Mouse (Mus musculus): ENCODE data around the gene Lbx1. TPM values are rescaled to one million over a fixed set of nuclear protein-coding genes. Genes with fewer than 3 reads are reported as not detected.

The Lbx1 gene
- polyA plus RNA-seq, 1 experiment from 2014 or later, result not detected

DNA sequence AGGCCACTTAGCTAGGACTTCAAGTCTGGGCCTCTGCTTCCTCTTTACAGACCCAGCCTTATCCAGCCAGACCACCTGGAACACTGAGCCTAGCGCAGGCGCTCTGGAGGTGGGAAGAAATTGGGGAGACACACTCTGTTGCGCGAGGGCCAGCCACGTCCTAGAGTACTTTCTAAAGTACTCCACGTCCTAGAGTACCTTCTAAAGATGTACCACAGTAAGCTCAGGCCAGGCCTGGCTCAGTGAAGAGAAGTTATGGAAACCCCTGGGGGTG, 11.4 kb downstream of the Lbx1 start:
- Histone ChIP-seq H3K4me3 (replicated peaks) (no peak overlapping the region), H3K27ac (no peak overlapping the region), H3K9ac (no peak overlapping the region), H3K4me2 (no peak overlapping the region), H3K4me1 (peaks cover 12% of the 10 kb centered on the region), H3K9me3 (no peaks in the 10 kb centered on the region), H3K36me3 (replicated peaks) (no peaks in the 10 kb centered on the region), H3K27me3 (peaks cover 93% of the 10 kb centered on the region)
- ATAC-seq (ENCODE audit: low FRiP score), result no peak
- 2% methylated on average over 6 of the region's 6 CpGs for WGBS

DNA sequence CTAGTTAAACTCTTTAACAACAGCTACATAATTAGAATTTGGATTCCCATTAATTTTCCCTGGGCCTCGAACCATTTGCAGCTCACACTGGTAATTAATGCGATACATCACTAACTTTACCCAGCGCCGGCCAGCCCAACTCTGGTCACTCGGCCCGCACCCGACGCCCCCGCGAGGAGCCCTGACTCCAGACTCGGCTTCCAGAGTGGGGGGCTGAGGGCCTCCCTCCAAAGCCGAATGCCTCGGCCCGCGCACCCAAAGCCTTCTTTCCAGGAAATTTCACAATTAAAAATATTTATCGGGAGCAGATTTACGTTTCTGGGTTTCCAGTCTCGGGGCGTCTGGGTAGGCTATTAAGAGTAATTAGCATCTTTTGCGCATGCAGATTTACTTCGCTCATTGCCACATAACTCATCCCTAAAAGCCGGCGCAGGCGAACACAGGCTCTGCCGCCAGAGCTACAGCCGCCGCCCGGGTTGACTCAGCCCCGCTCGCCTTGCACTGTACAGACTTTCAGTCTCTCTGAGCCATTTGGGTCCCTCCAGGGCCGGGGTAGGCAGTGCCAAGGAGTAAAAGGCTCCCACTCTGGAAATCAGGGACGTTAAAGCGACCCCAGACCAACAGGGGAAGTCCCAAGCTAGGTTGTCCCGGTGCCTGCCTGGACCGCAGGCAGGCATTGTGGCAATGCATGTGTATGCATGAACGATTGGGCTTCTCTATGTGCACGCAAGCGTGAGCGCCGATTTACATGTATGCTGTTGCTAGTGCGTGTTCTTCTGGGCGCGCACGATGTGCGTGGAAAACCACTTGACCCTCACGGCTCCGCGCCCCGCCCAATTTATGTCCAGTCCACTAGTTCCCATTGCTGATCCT, 12.0 kb downstream of the Lbx1 start:
- WGBS, result 2% methylated on average over 49 of the region's 49 CpGs
- Histone ChIP-seq H3K4me3 (replicated peaks) (no peak overlapping the region), H3K4me2 (no peak overlapping the region)

DNA sequence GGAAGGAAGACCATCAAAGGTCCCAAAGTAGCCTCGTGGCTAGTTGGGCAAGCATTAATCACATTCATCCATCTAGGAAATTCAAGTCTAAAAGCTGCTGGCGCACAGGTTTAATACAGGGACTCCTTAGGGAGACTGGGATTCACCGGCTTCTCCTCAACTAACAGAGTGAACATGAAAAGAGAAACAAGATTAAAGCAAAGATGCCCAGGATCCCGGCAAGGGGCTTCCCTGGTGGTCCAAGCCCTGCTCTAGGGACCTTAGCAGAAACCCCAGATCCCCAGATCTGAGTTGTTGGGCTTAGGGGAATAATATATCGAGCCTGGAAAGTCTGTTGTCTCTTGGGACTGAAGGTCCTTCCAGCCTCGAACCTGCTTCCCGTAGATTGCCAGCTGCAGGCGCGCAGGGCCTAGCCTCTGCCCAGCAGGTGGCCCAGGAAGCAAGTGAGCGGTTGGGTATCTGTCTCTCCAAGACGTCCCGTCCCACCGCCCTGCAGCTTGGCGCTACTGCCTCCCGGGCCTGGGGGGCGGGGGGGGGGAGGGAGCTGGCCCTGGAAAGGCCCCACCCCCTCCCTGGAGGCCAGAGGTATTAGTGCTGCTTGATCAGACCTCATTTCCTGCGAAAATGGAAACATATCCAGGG, 13.3 kb downstream of the Lbx1 start:
- Histone ChIP-seq H3K4me3 (replicated peaks) (no peak overlapping the region), H3K4me1 (peaks cover 12% of the 10 kb centered on the region), H3K9me3 (no peaks in the 10 kb centered on the region), H3K36me3 (replicated peaks) (no peaks in the 10 kb centered on the region), H3K27ac (no peak overlapping the region), H3K27me3 (peaks cover 91% of the 10 kb centered on the region), H3K9ac (no peak overlapping the region), H3K4me2 (no peak overlapping the region)
- no peak for ATAC-seq (ENCODE audit: low FRiP score)
- WGBS, result 2% methylated on average over 17 of the region's 17 CpGs

More for the DNA sequence above, 12.0 kb downstream of the Lbx1 start:
- H3K27me3 ChIP-seq, result peaks cover 93% of the 10 kb centered on the region
- H3K36me3 ChIP-seq (replicated peaks), result no peaks in the 10 kb centered on the region
- H3K9ac ChIP-seq, result no peak overlapping the region
- no peaks in the 10 kb centered on the region for H3K9me3 ChIP-seq
- no peak overlapping the region for H3K27ac ChIP-seq
- no peak for ATAC-seq (ENCODE audit: low FRiP score)
- H3K4me1 ChIP-seq, result peaks cover 12% of the 10 kb centered on the region

DNA sequence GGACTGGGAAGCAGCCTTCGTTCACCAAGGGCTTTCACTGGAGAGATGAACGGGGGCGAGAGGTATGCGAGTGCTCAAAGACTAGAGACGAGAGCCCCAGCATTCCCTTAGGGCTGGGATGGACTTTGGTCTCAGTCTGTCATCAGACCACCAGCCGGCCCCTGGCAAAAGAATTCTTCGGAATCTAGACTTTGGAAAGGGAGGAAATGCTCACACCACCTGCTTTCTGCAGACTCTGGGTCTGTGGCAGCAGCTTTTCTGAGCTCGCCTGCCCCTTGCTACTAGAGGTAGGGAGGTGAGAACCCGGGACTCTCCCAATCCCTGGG, 14.2 kb downstream of the Lbx1 start:
- Histone ChIP-seq H3K4me3 (replicated peaks) (peak overlapping the region; percentile 30), H3K27me3 (peaks cover 84% of the 10 kb centered on the region), H3K9ac (no peak overlapping the region), H3K27ac (no peak overlapping the region), H3K4me2 (peak overlapping the region; percentile 59), H3K9me3 (no peaks in the 10 kb centered on the region), H3K4me1 (peaks cover 12% of the 10 kb centered on the region), H3K36me3 (replicated peaks) (no peaks in the 10 kb centered on the region)
- WGBS, result 1% methylated on average over 9 of the region's 9 CpGs
- no peak for ATAC-seq (ENCODE audit: low FRiP score)

DNA sequence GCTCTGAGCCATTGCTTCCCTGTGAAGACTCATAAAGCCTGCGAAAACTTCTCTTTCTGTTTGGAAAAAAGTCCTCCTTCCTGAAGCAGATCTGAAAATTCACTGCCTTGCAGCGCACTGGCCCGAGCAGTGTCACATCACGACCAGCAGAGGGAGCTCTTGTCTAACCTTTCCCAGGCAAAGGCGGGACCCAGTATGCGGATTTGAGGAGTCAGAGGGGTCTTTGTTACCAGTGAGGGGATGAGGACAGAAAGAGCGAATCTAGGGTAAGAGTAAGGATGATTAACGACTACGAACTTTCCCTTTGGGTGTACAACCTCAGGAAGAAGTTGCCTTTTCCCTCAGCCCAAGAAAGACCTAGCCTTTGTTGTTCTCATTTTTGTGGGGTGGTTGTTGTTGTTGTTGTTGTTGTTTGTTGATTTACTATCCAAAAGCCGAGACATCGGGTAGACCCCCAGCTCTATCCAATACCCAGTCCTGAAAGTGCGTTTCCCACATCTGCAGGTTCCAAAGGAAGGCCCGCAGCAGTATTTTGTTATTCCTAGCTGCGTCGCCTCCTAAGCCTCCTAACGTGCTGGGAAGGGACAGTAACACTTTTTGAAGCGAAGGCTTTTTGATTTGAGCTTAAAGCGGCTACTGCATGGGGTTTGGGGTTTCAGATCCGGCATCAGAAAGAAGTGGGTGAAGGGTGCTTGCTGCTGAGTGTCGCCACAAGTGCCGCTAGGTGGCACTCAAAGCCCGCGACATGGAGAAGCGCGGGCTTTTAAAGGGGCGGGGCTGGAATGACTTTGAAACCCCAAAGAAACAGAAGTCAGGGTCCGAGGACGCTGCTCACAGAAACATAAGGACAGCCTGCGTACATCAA, 14.8 kb downstream of the Lbx1 start:
- Histone ChIP-seq H3K4me2 (peak overlapping the region; percentile 59), H3K27ac (no peak overlapping the region), H3K9ac (peak overlapping the region; percentile 47), H3K4me3 (replicated peaks) (peak overlapping the region; percentile 30), H3K9me3 (no peaks in the 10 kb centered on the region), H3K27me3 (peaks cover 81% of the 10 kb centered on the region), H3K4me1 (peaks cover 12% of the 10 kb centered on the region), H3K36me3 (replicated peaks) (no peaks in the 10 kb centered on the region)
- peak; percentile 75 for ATAC-seq (ENCODE audit: low FRiP score)
- 2% methylated on average over 29 of the region's 29 CpGs for WGBS

DNA sequence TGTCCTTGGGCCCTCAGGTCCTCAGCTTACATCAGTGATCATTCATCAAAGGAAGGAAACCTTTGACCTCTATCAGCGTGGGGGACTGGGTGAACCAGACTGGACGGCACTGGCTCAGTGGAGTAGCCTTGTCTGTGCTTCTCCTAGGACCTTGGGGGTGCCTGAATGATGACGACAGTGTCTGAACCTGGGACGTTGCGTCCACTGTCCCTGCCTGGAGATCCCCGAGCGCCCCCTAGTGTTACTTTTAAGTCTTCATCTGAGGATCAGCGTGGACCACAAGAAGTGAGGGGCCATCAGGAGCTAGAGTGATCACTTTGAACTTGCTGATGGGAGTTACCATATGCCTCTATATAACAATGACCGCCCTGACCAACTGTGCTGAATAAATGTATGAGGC, 19.4 kb downstream of the Lbx1 start:
- 6% methylated on average over 9 of the region's 9 CpGs for WGBS
- no peak for ATAC-seq (ENCODE audit: low FRiP score)
- Histone ChIP-seq H3K9ac (no peak overlapping the region), H3K4me1 (peaks cover 5% of the 10 kb centered on the region), H3K9me3 (no peaks in the 10 kb centered on the region), H3K27me3 (peaks cover 43% of the 10 kb centered on the region), H3K27ac (no peak overlapping the region), H3K4me3 (replicated peaks) (no peak overlapping the region), H3K4me2 (no peak overlapping the region), H3K36me3 (replicated peaks) (no peaks in the 10 kb centered on the region)

DNA sequence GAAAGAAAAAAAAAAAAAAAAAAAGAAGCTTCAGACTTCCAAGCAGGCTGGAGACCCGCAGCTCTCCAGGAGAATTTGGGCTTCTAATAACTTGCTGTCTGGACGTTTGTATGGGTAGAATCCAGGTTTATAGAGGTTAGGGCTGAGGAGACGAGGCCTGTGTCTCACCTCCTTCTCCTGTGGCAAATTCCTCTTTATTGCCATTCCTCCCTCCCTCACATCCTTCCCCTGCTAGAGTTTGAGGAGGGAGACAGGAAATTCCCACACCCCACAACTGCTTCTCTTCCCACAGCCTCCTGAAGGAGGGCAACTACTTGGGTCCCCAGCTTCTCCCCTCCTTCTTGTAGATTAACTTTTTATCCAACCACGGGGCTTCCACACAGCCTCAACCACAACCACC, 20.2 kb downstream of the Lbx1 start:
- ATAC-seq (ENCODE audit: low FRiP score), result no peak
- no peak overlapping the region for H3K4me2 ChIP-seq
- H3K9ac ChIP-seq, result no peak overlapping the region
- no peaks in the 10 kb centered on the region for H3K9me3 ChIP-seq
- H3K4me1 ChIP-seq, result no peaks in the 10 kb centered on the region
- no peaks in the 10 kb centered on the region for H3K36me3 ChIP-seq (replicated peaks)
- no peak overlapping the region for H3K4me3 ChIP-seq (replicated peaks)
- H3K27me3 ChIP-seq, result peaks cover 49% of the 10 kb centered on the region
- no peak overlapping the region for H3K27ac ChIP-seq
- WGBS, result 80% methylated on average over 4 of the region's 4 CpGs

DNA sequence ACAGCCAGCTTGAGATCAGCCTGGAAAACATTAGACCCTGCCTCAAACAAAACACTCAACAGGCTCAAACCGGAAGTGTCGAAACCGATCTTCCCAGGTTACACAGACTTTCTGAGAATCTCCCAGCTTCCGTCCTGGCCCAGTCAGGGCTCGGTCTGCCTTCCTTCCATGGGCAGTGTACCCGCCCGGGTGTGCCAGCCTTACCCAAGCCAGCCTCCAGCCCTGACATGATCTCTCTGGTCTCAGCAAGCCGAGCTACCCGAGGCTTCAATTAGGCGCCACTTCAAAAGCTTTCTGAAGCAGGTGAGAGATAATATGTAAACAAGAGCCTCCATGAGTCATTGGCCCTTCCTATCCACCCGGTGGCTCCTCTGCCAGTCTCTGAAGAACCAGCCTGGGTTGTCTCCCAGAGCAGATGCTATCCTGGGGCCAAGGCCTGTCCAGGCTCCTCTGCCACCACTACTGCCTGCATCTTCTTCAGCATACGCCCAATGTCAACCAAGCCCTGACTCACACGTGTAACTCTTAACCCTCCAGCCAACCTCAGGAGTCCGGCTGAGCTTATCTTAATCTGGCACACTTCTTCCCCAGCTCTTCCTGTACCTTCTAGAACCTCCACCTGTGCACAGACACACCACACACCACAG, 25.7 kb downstream of the Lbx1 start:
- Histone ChIP-seq H3K4me3 (replicated peaks) (no peak overlapping the region), H3K4me1 (0 out of 2 replicates have a peak, but pooled peaks cover 3% of the 10 kb centered on the region), H3K36me3 (replicated peaks) (no peaks in the 10 kb centered on the region), H3K4me2 (no peak overlapping the region), H3K9ac (no peak overlapping the region), H3K27me3 (peaks cover 55% of the 10 kb centered on the region), H3K9me3 (no peaks in the 10 kb centered on the region), H3K27ac (no peak overlapping the region)
- no peak for ATAC-seq (ENCODE audit: low FRiP score)
- WGBS, result 84% methylated on average over 14 of the region's 14 CpGs

DNA sequence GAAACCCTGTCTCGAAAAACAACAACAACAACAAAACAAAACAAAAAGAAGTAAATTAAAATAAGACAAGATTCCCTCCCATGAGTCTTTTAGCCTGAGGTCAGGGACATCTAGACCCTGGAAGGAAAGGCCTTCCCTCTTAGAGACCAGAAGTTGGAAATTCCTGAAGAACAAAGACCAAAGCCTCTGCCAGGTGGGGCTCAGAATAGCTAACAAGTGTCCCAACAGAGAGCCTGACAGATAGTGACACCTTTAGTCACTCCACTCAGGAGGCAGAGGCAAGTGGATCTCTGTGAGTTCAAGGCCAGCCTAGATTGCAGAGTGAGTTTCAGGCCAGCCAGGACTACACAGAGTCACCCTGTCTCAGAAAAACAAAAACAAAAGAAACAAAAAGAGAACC, 26.4 kb downstream of the Lbx1 start:
- no peak overlapping the region for H3K4me3 ChIP-seq (replicated peaks)
- 0 out of 2 replicates have a peak, but pooled peaks cover 3% of the 10 kb centered on the region for H3K4me1 ChIP-seq
- 95% methylated on average over 1 of the region's 1 CpGs for WGBS
- H3K9me3 ChIP-seq, result no peaks in the 10 kb centered on the region
- no peak overlapping the region for H3K9ac ChIP-seq
- H3K4me2 ChIP-seq, result no peak overlapping the region
- no peaks in the 10 kb centered on the region for H3K36me3 ChIP-seq (replicated peaks)
- H3K27me3 ChIP-seq, result peaks cover 55% of the 10 kb centered on the region
- no peak for ATAC-seq (ENCODE audit: low FRiP score)
- H3K27ac ChIP-seq, result no peak overlapping the region

DNA sequence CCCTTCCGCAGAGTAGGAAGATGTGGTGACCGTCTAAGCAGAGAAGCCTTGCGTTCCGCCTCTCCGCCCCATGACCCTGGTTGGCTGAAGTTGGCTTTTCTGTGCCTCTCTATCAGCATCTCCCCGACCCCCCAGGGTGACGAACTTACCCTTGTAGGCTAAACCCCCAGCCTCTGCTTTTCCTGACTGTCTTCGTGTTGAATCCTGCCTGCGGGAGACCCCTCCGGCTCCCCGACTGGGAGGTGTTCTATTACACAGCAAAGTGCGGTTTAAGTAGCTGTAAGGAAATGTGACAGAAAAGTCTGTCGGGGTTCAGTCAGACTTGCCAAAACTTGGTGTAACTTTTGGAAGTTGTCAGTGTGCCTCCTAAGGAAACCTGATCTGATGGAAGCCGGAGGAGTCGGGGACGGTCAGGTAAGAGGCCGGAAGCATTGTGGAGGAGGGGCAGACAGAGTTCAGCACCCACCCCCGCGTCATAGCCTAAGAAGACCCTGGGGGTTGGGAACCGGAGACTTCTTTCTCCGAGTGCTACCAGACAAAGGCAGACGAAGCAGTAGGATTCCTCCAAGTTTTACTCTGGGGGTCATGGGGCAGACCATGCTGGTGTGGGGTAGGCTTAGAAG, 27.1 kb downstream of the Lbx1 start:
- H3K9ac ChIP-seq, result no peak overlapping the region
- H3K36me3 ChIP-seq (replicated peaks), result no peaks in the 10 kb centered on the region
- no peak overlapping the region for H3K27ac ChIP-seq
- H3K9me3 ChIP-seq, result no peaks in the 10 kb centered on the region
- WGBS, result 21% methylated on average over 22 of the region's 22 CpGs
- 0 out of 2 replicates have a peak, but pooled peaks cover 3% of the 10 kb centered on the region for H3K4me1 ChIP-seq
- no peak overlapping the region for H3K4me3 ChIP-seq (replicated peaks)
- ATAC-seq (ENCODE audit: low FRiP score), result no peak
- H3K27me3 ChIP-seq, result peaks cover 55% of the 10 kb centered on the region
- peak overlapping the region; percentile 29 for H3K4me2 ChIP-seq

DNA sequence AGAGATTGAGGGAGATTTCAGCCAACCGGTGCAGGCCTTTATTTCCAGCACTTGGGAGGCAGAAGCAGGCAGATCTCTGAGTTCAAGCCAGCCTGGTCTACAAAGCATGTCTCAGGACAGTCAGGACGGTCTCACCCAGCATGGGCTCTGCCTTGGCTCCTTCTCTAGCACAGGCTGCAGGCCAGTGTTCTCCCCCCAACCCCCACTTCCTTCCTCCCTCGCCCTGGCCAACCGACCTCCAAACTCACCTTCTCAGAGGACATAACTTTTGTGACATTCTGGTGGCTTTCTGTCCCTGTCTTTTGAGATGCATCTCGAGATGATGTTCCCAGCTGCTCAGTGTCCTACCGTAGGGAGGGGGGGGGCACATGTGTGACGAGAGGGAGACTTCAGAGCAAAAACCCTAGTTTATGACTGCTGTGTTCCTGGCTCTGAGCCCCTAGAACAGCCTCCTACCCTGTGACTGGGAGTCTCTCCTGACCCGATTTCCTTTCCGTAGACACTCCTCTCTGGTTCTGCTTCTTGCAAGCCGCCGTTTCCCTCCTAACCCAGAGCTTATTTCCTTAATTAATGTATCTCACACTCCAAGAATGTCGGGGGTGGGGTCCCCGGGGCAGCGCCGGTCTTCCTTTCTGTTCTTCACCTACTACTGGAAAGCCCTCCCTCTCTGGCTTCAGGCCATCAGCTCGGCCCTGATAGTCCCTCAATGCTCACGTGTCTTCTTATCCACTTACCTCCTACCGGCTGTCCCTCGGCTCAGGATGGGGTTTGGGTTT, 27.8 kb downstream of the Lbx1 start:
- Histone ChIP-seq H3K27me3 (peaks cover 55% of the 10 kb centered on the region), H3K4me2 (peak overlapping the region; percentile 29), H3K4me3 (replicated peaks) (no peak overlapping the region), H3K4me1 (0 out of 2 replicates have a peak, but pooled peaks cover 3% of the 10 kb centered on the region), H3K27ac (no peak overlapping the region), H3K9ac (no peak overlapping the region), H3K36me3 (replicated peaks) (no peaks in the 10 kb centered on the region), H3K9me3 (no peaks in the 10 kb centered on the region)
- ATAC-seq (ENCODE audit: low FRiP score), result no peak
- 45% methylated on average over 19 of the region's 19 CpGs for WGBS
